In the genomic region with DNA sequence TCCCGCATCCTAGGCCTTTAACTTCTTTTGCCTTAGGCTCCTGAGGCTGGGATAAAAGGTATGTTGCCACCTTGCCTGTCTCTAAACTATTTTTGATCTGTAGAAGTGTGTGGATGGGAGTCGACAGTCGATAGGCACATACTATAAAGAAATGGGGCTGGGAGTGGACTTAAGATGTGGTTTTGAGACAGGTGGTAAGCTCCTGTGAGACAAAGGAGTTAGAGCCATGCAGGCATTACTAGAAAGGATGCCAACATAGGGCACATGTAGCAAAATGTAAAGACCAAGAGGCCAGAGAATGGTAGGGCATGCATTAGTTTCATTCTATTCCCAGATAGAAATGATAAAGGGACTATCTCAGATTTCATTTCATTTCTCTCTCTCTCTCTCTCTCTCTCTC, we compare ENCODE assay signal across 31 mouse cellular contexts. TPM values are rescaled to one million over a fixed set of nuclear protein-coding genes. Genes with fewer than 3 reads are reported as not detected.
A peak's percentile ranks its signal among the peaks of the same experiment; 100 is the strongest.
DNase-seq lines count a peak whose midpoint lies in the region; ATAC-seq lines count a peak whose summit lies in the region.
"Had no signal": no experiment of that assay in that cellular context is flagged by ENCODE, and none has a peak within 500 bp of the region (broad histone marks: within the 10 kb centered on the region; RNA-seq: fewer than 3 reads in every experiment).

No protein-coding gene starts in this region.

- no peak overlapping the region for H3K4me2 ChIP-seq in embryonic facial prominence, embryonic 13.5 days
- no peak overlapping the region for H3K4me2 ChIP-seq in midbrain, embryonic 14.5 days (ENCODE audit: low read length)
- H3K4me2 ChIP-seq: embryonic facial prominence, embryonic 15.5 days; heart, embryonic 13.5 days; hindbrain, embryonic 14.5 days had no signal

- no peak for ATAC-seq in embryonic facial prominence, embryonic 13.5 days (ENCODE audit: insufficient number of reproducible peaks, insufficient read depth, low FRiP score, low TSS enrichment, low read depth)
- ATAC-seq in midbrain, embryonic 14.5 days (ENCODE audit: low FRiP score, low TSS enrichment) = no peak
- ATAC-seq: forebrain, embryonic 16.5 days; hindbrain, postnatal 0 days; inflammation-experienced regulatory T-cells, adult 6 months; Patski had no signal

- no peaks in the 10 kb centered on the region for H3K27me3 ChIP-seq in embryonic facial prominence, embryonic 13.5 days
- H3K27me3 ChIP-seq in embryonic facial prominence, embryonic 10.5 days (replicated peaks; ENCODE audit: low read depth, poor library complexity, severe bottlenecking) = no peaks in the 10 kb centered on the region
- no peaks in the 10 kb centered on the region for H3K27me3 ChIP-seq in midbrain, embryonic 14.5 days (ENCODE audit: control insufficient read depth, insufficient read depth, low read length)
- H3K27me3 ChIP-seq in midbrain, embryonic 10.5 days (ENCODE audit: low read depth, poor library complexity, severe bottlenecking) = no peaks in the 10 kb centered on the region
- H3K27me3 ChIP-seq: CH12.LX; embryonic facial prominence, embryonic 15.5 days; heart, embryonic 13.5 days; Patski had no signal

- H3K4me1 ChIP-seq in embryonic facial prominence, embryonic 13.5 days = peaks cover 15% of the 10 kb centered on the region
- H3K4me1 ChIP-seq in embryonic facial prominence, embryonic 10.5 days = 0 out of 2 replicates have a peak, but pooled peaks cover 3% of the 10 kb centered on the region
- no peaks in the 10 kb centered on the region for H3K4me1 ChIP-seq in midbrain, embryonic 14.5 days (ENCODE audit: control insufficient read depth, insufficient read depth, low read length)
- no peaks in the 10 kb centered on the region for H3K4me1 ChIP-seq in midbrain, embryonic 10.5 days
- H3K4me1 ChIP-seq: embryonic facial prominence, embryonic 15.5 days had no signal

- no peak overlapping the region for H3K4me3 ChIP-seq in embryonic facial prominence, embryonic 13.5 days
- no peak overlapping the region for H3K4me3 ChIP-seq in embryonic facial prominence, embryonic 10.5 days
- H3K4me3 ChIP-seq in midbrain, embryonic 14.5 days (replicated peaks; ENCODE audit: low read depth, low read length) = no peak overlapping the region
- H3K4me3 ChIP-seq in midbrain, embryonic 10.5 days = no peak overlapping the region
- H3K4me3 ChIP-seq: embryonic facial prominence, embryonic 15.5 days; heart, adult 2 months; heart, embryonic 10.5 days; heart, embryonic 13.5 days had no signal

- no peaks in the 10 kb centered on the region for H3K9me3 ChIP-seq in embryonic facial prominence, embryonic 13.5 days
- H3K9me3 ChIP-seq in embryonic facial prominence, embryonic 10.5 days = no peaks in the 10 kb centered on the region
- no peaks in the 10 kb centered on the region for H3K9me3 ChIP-seq in midbrain, embryonic 14.5 days (ENCODE audit: control insufficient read depth, low read length)
- H3K9me3 ChIP-seq in midbrain, embryonic 10.5 days (replicated peaks) = no peaks in the 10 kb centered on the region
- H3K9me3 ChIP-seq: embryonic facial prominence, embryonic 15.5 days; G1E; heart, embryonic 10.5 days; heart, embryonic 13.5 days had no signal

- H3K36me3 ChIP-seq in embryonic facial prominence, embryonic 13.5 days = peaks cover 30% of the 10 kb centered on the region
- H3K36me3 ChIP-seq in embryonic facial prominence, embryonic 10.5 days (replicated peaks) = peaks cover 38% of the 10 kb centered on the region
- peaks cover 17% of the 10 kb centered on the region for H3K36me3 ChIP-seq in midbrain, embryonic 14.5 days (ENCODE audit: control insufficient read depth, insufficient read depth, low read length)
- peaks cover 39% of the 10 kb centered on the region for H3K36me3 ChIP-seq in midbrain, embryonic 10.5 days

- H3K27ac ChIP-seq in embryonic facial prominence, embryonic 13.5 days = 0 out of 2 replicates have a peak overlapping the region, but pooled peaks have one; percentile 71
- H3K27ac ChIP-seq in embryonic facial prominence, embryonic 10.5 days (replicated peaks) = no peak overlapping the region
- 0 out of 2 replicates have a peak overlapping the region, but pooled peaks have one; percentile 5 for H3K27ac ChIP-seq in midbrain, embryonic 14.5 days (replicated peaks; ENCODE audit: low read depth, low read length)
- no peak overlapping the region for H3K27ac ChIP-seq in midbrain, embryonic 10.5 days (replicated peaks)
- H3K27ac ChIP-seq: heart, adult 2 months; heart, embryonic 10.5 days; heart, embryonic 13.5 days; hindbrain, embryonic 14.5 days; hindbrain, postnatal 0 days had no signal

- no peak for DNase-seq in embryonic facial prominence, embryonic 10.5 days (ENCODE audit: low spot score)
- DNase-seq in midbrain, embryonic 14.5 days = no peak
- DNase-seq in midbrain, embryonic 10.5 days (ENCODE audit: low spot score) = no peak
- peak; percentile 20 for DNase-seq in thymus, postnatal 14 days
- DNase-seq in thymus, postnatal 25 days = no peak
- peak; percentile 68 for DNase-seq in naive thymus-derived CD4-positive, alpha-beta T cell, adult 2 months (ENCODE audit: low read depth)
- no peak for DNase-seq in cerebellum, postnatal 10 days
- DNase-seq: adrenal gland, adult 2 months; adrenal gland, postnatal 14 days; B cell, adult 2 months; cerebellum, adult 11 months; cerebellum, adult 2 months; cerebellum, adult 9-11 months; cerebellum, postnatal 36 days; embryo, embryonic 11 days; gastrocnemius, postnatal 10 days; gastrocnemius, postnatal 36 days; heart, adult 2 months; heart, postnatal 14 days; heart, postnatal 4 days had no signal

- H3K9ac ChIP-seq in embryonic facial prominence, embryonic 13.5 days = no peak overlapping the region
- H3K9ac ChIP-seq in midbrain, embryonic 14.5 days (replicated peaks; ENCODE audit: low read length) = no peak overlapping the region
- H3K9ac ChIP-seq: embryonic facial prominence, embryonic 15.5 days; heart, embryonic 13.5 days; hindbrain, embryonic 14.5 days had no signal

- WGBS in embryonic facial prominence, embryonic 13.5 days = 86% methylated on average over 3 of the region's 3 CpGs
- 91% methylated on average over 3 of the region's 3 CpGs for WGBS in embryonic facial prominence, embryonic 10.5 days
- 88% methylated on average over 3 of the region's 3 CpGs for WGBS in midbrain, embryonic 14.5 days
- 95% methylated on average over 3 of the region's 3 CpGs for WGBS in midbrain, embryonic 10.5 days

RNA-seq across cellular contexts. Expression of a gene that starts 34.5 kb away (rescaled TPM):
- polyA plus RNA-seq in embryonic facial prominence, embryonic 13.5 days (2015; fragmentation: Nextera tagmentation; extraction: Ambion mirVana) = 15.3 and 17.6 TPM in 2 replicates
- 8.1 and 9.4 TPM in 2 replicates for polyA plus RNA-seq in embryonic facial prominence, embryonic 10.5 days (2016; fragmentation: Nextera tagmentation; extraction: Ambion mirVana)
- polyA plus RNA-seq in midbrain, embryonic 14.5 days (2014; fragmentation: Nextera tagmentation; extraction: Ambion mirVana) = 14.2 and 15.9 TPM in 2 replicates
- polyA plus RNA-seq in midbrain, embryonic 10.5 days (2016; fragmentation: Nextera tagmentation; extraction: Ambion mirVana) = 12.3 and 14.9 TPM in 2 replicates

Comparison
In these comparisons a context has a peak if more than half of its experiments do, and no peak if none do; other contexts are left out.
1. H3K27ac ChIP-seq: peak in embryonic facial prominence, embryonic 13.5 days (single experiment) and midbrain, embryonic 14.5 days (single experiment); none in embryonic facial prominence, embryonic 10.5 days (single experiment) and midbrain, embryonic 10.5 days (single experiment).
2. DNase-seq: peak in thymus, postnatal 14 days (single experiment) and naive thymus-derived CD4-positive, alpha-beta T cell, adult 2 months (single experiment); none in embryonic facial prominence, embryonic 10.5 days (single experiment), midbrain, embryonic 14.5 days (single experiment), midbrain, embryonic 10.5 days (single experiment), thymus, postnatal 25 days (single experiment) and cerebellum, postnatal 10 days (0 of 2).